Mouse (Mus musculus): ENCODE measurements at regions not wholly inside any gene's neighbourhood (a gene's known extent, or its start where the extent isn't known, plus 50 kb on each side); places are given as distances from the start of the nearest gene placed in this dataset.

DNA sequence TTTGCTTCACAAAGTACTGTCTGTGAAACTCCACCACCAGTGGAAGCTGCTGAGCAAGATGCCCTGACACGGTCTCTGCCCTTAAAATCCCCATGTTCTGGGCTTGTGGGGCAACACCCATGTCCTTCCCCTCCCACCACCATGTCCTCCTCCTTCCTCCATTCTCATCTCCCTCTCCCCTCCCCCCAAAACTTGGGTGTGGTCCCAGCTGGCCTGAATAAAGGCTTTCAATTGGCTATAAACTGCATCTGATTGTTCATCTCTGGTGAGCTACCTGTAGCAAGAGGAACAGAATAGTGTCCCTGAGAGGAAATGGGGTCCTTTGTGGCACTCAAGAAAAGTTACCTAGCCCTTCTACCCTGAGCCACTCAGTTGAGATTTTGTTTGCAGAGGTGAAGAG is 91.8 kb downstream of the Slc16a9 start:
- no peak for TF ChIP-seq POU5F1 (IDR thresholded peaks at IDR 0.05; ENCODE audit: borderline replicate concordance, low read length)
- TF ChIP-seq CTCF (conservative IDR thresholded peaks at IDR 0.05; ENCODE audit: low read length): no peak
- TF ChIP-seq NANOG (IDR thresholded peaks at IDR 0.05; ENCODE audit: borderline replicate concordance, low read length): no peak
- Histone ChIP-seq H3K9me3 (ENCODE audit: low read length) (peaks cover 65% of the 10 kb centered on the region), H3K27me3 (ENCODE audit: insufficient read depth, low read length) (no peaks in the 10 kb centered on the region), H3K36me3 (ENCODE audit: insufficient read depth, low read length) (no peaks in the 10 kb centered on the region), H3K4me3 (replicated peaks; ENCODE audit: low read length) (no peak overlapping the region), H3K4me1 (replicated peaks; ENCODE audit: low read depth, low read length) (0 out of 2 replicates have a peak, but pooled peaks cover 2% of the 10 kb centered on the region)

DNA sequence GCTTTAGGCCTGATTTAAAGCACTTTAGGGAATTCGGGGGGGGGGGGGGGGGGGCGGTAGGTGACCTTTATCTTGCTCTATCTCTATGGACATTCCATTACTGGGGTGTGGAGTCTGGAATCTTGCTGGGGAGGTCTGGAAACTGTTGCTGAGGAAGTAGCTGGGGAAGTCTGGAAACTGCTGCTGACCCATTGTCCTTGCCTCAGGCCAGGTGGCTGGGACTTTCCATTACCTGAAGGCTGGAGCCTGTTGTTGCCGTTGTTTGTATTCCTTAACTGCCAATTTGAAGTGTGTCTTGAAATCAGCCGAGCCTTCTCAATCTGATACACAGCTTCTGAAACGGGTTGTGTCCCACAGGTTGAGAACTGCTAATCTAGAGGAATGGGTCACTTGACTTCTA is 80.9 kb upstream of the Fam13c start:
- peaks cover 91% of the 10 kb centered on the region for H3K4me1 ChIP-seq (replicated peaks; ENCODE audit: low read depth, low read length)
- peaks cover 6% of the 10 kb centered on the region for H3K36me3 ChIP-seq (ENCODE audit: insufficient read depth, low read length)
- peak overlapping the region; percentile 35 for H3K4me3 ChIP-seq (replicated peaks; ENCODE audit: low read length)
- H3K27me3 ChIP-seq (ENCODE audit: insufficient read depth, low read length): no peaks in the 10 kb centered on the region
- TF ChIP-seq NANOG (IDR thresholded peaks at IDR 0.05; ENCODE audit: borderline replicate concordance, low read length): no peak
- TF ChIP-seq CTCF (conservative IDR thresholded peaks at IDR 0.05; ENCODE audit: low read length): no peak
- no peak; the same call in 1 of the 2 replicates for TF ChIP-seq POU5F1 (IDR thresholded peaks at IDR 0.05; ENCODE audit: borderline replicate concordance, low read length)
- peaks cover 9% of the 10 kb centered on the region for H3K9me3 ChIP-seq (ENCODE audit: low read length)

- Histone ChIP-seq H3K9me3 (ENCODE audit: low read length) (peaks cover 9% of the 10 kb centered on the region), H3K27me3 (ENCODE audit: insufficient read depth, low read length) (no peaks in the 10 kb centered on the region), H3K4me1 (replicated peaks; ENCODE audit: low read depth, low read length) (peaks cover 94% of the 10 kb centered on the region), H3K4me3 (replicated peaks; ENCODE audit: low read length) (peak overlapping the region; percentile 35), H3K36me3 (ENCODE audit: insufficient read depth, low read length) (peaks cover 6% of the 10 kb centered on the region)
- TF ChIP-seq NANOG (IDR thresholded peaks at IDR 0.05; ENCODE audit: borderline replicate concordance, low read length) (peak; percentile 67), POU5F1 (IDR thresholded peaks at IDR 0.05; ENCODE audit: borderline replicate concordance, low read length) (no peak)
Observed at GRCm38 (mm10) chr10:70359834-70360233, 80.4 kb upstream of the Fam13c start.

- TF ChIP-seq POU5F1 (IDR thresholded peaks at IDR 0.05; ENCODE audit: borderline replicate concordance, low read length): no peak
- peak; percentile 76 for TF ChIP-seq CTCF (conservative IDR thresholded peaks at IDR 0.05; ENCODE audit: low read length)
- TF ChIP-seq NANOG (IDR thresholded peaks at IDR 0.05; ENCODE audit: borderline replicate concordance, low read length): no peak
- Histone ChIP-seq H3K9me3 (ENCODE audit: low read length) (peaks cover 9% of the 10 kb centered on the region), H3K4me3 (replicated peaks; ENCODE audit: low read length) (no peak overlapping the region), H3K27me3 (ENCODE audit: insufficient read depth, low read length) (no peaks in the 10 kb centered on the region), H3K36me3 (ENCODE audit: insufficient read depth, low read length) (peaks cover 12% of the 10 kb centered on the region), H3K4me1 (replicated peaks; ENCODE audit: low read depth, low read length) (peaks cover 97% of the 10 kb centered on the region)
Observed at GRCm38 (mm10) chr10:70363054-70363453, 77.2 kb upstream of the Fam13c start.

- H3K36me3 ChIP-seq (ENCODE audit: insufficient read depth, low read length): peaks cover 16% of the 10 kb centered on the region
- H3K4me1 ChIP-seq (replicated peaks; ENCODE audit: low read depth, low read length): peaks cover 99% of the 10 kb centered on the region
- peak overlapping the region; percentile 63 for H3K4me3 ChIP-seq (replicated peaks; ENCODE audit: low read length)
- H3K9me3 ChIP-seq (ENCODE audit: low read length): peaks cover 16% of the 10 kb centered on the region
- no peak for TF ChIP-seq POU5F1 (IDR thresholded peaks at IDR 0.05; ENCODE audit: borderline replicate concordance, low read length)
- no peak for TF ChIP-seq NANOG (IDR thresholded peaks at IDR 0.05; ENCODE audit: borderline replicate concordance, low read length)
- TF ChIP-seq CTCF (conservative IDR thresholded peaks at IDR 0.05; ENCODE audit: low read length): no peak
- no peaks in the 10 kb centered on the region for H3K27me3 ChIP-seq (ENCODE audit: insufficient read depth, low read length)
Observed at GRCm38 (mm10) chr10:70364218-70364975, 75.9 kb upstream of the Fam13c start.

GRCm38 (mm10) chr10:70364976-70365345 is 75.3 kb upstream of the Fam13c start:
- TF ChIP-seq CTCF (conservative IDR thresholded peaks at IDR 0.05; ENCODE audit: low read length) (no peak), NANOG (IDR thresholded peaks at IDR 0.05; ENCODE audit: borderline replicate concordance, low read length) (no peak), POU5F1 (IDR thresholded peaks at IDR 0.05; ENCODE audit: borderline replicate concordance, low read length) (no peak)
- Histone ChIP-seq H3K9me3 (ENCODE audit: low read length) (peaks cover 16% of the 10 kb centered on the region), H3K4me3 (replicated peaks; ENCODE audit: low read length) (peak overlapping the region; percentile 63), H3K27me3 (ENCODE audit: insufficient read depth, low read length) (no peaks in the 10 kb centered on the region), H3K4me1 (replicated peaks; ENCODE audit: low read depth, low read length) (peaks cover 99% of the 10 kb centered on the region), H3K36me3 (ENCODE audit: insufficient read depth, low read length) (peaks cover 16% of the 10 kb centered on the region)

GRCm38 (mm10) chr10:70365504-70365903 is 74.8 kb upstream of the Fam13c start:
- Histone ChIP-seq H3K9me3 (ENCODE audit: low read length) (peaks cover 16% of the 10 kb centered on the region), H3K36me3 (ENCODE audit: insufficient read depth, low read length) (peaks cover 16% of the 10 kb centered on the region), H3K27me3 (ENCODE audit: insufficient read depth, low read length) (no peaks in the 10 kb centered on the region), H3K4me3 (replicated peaks; ENCODE audit: low read length) (peak overlapping the region; percentile 63), H3K4me1 (replicated peaks; ENCODE audit: low read depth, low read length) (peaks cover 99% of the 10 kb centered on the region)
- TF ChIP-seq NANOG (IDR thresholded peaks at IDR 0.05; ENCODE audit: borderline replicate concordance, low read length): no peak

GRCm38 (mm10) chr10:70367866-70368265 is 72.4 kb upstream of the Fam13c start:
- Histone ChIP-seq H3K9me3 (ENCODE audit: low read length) (peaks cover 7% of the 10 kb centered on the region; the same call in 1 of the 2 replicates), H3K4me3 (replicated peaks; ENCODE audit: low read length) (no peak overlapping the region), H3K4me1 (replicated peaks; ENCODE audit: low read depth, low read length) (peaks cover 96% of the 10 kb centered on the region), H3K27me3 (ENCODE audit: insufficient read depth, low read length) (no peaks in the 10 kb centered on the region), H3K36me3 (ENCODE audit: insufficient read depth, low read length) (peaks cover 10% of the 10 kb centered on the region; the same call in 1 of the 2 replicates)
- TF ChIP-seq CTCF (conservative IDR thresholded peaks at IDR 0.05; ENCODE audit: low read length) (no peak), NANOG (IDR thresholded peaks at IDR 0.05; ENCODE audit: borderline replicate concordance, low read length) (no peak), POU5F1 (IDR thresholded peaks at IDR 0.05; ENCODE audit: borderline replicate concordance, low read length) (no peak)

- no peak overlapping the region; the same call in 1 of the 2 replicates for H3K4me3 ChIP-seq (replicated peaks; ENCODE audit: low read length)
- TF ChIP-seq POU5F1 (IDR thresholded peaks at IDR 0.05; ENCODE audit: borderline replicate concordance, low read length) (no peak), CTCF (conservative IDR thresholded peaks at IDR 0.05; ENCODE audit: low read length) (peak; percentile 27)
- H3K9me3 ChIP-seq (ENCODE audit: low read length): peaks cover 7% of the 10 kb centered on the region; the same call in 1 of the 2 replicates
- peaks cover 87% of the 10 kb centered on the region for H3K4me1 ChIP-seq (replicated peaks; ENCODE audit: low read depth, low read length)
- H3K27me3 ChIP-seq (ENCODE audit: insufficient read depth, low read length): no peaks in the 10 kb centered on the region
- peaks cover 10% of the 10 kb centered on the region; the same call in 1 of the 2 replicates for H3K36me3 ChIP-seq (ENCODE audit: insufficient read depth, low read length)
Observed at GRCm38 (mm10) chr10:70368685-70369084, 71.6 kb upstream of the Fam13c start.
